Comparison of ENCODE assay signal across 8 mouse cellular contexts in genomic region chr5:64378591-64379275, GRCm38 (mm10).
DNase-seq lines count a peak whose midpoint lies in the region; ATAC-seq and TF ChIP-seq lines count a peak whose summit lies in the region.

No protein-coding gene starts in this region.

- no peak overlapping the region for H3K4me3 ChIP-seq in forebrain, embryonic 16.5 days (replicated peaks; ENCODE audit: low read length)
- no peak overlapping the region for H3K4me3 ChIP-seq in forebrain, embryonic 13.5 days
- H3K4me3 ChIP-seq in limb, embryonic 15.5 days = no peak overlapping the region
- H3K4me3 ChIP-seq in small intestine, adult 2 months (ENCODE audit: low read depth, low read length) = no peak overlapping the region

- H3K4me1 ChIP-seq in forebrain, embryonic 16.5 days (replicated peaks; ENCODE audit: control insufficient read depth, insufficient read depth, low read length) = peaks cover 24% of the 10 kb centered on the region
- H3K4me1 ChIP-seq in forebrain, embryonic 13.5 days = peaks cover 31% of the 10 kb centered on the region
- H3K4me1 ChIP-seq in limb, embryonic 15.5 days = peaks cover 67% of the 10 kb centered on the region
- peaks cover 21% of the 10 kb centered on the region for H3K4me1 ChIP-seq in small intestine, adult 2 months (ENCODE audit: control insufficient read depth, insufficient read depth, insufficient read length, low read length)

- no peaks in the 10 kb centered on the region for H3K27me3 ChIP-seq in forebrain, embryonic 16.5 days (replicated peaks; ENCODE audit: control insufficient read depth, insufficient read depth, low read length)
- H3K27me3 ChIP-seq in forebrain, embryonic 13.5 days = no peaks in the 10 kb centered on the region
- no peaks in the 10 kb centered on the region for H3K27me3 ChIP-seq in limb, embryonic 15.5 days
- H3K27me3 ChIP-seq in small intestine, adult 2 months (ENCODE audit: control insufficient read depth, insufficient read depth, low read length) = no peaks in the 10 kb centered on the region

- H3K4me2 ChIP-seq in forebrain, embryonic 16.5 days (ENCODE audit: low read length) = no peak overlapping the region
- no peak overlapping the region for H3K4me2 ChIP-seq in forebrain, embryonic 13.5 days
- H3K4me2 ChIP-seq in limb, embryonic 15.5 days = no peak overlapping the region

- no peaks in the 10 kb centered on the region for H3K36me3 ChIP-seq in forebrain, embryonic 16.5 days (ENCODE audit: control insufficient read depth, insufficient read depth)
- no peaks in the 10 kb centered on the region for H3K36me3 ChIP-seq in forebrain, embryonic 13.5 days (ENCODE audit: poor library complexity, severe bottlenecking)
- no peaks in the 10 kb centered on the region for H3K36me3 ChIP-seq in limb, embryonic 15.5 days
- no peaks in the 10 kb centered on the region for H3K36me3 ChIP-seq in small intestine, adult 2 months (ENCODE audit: control insufficient read depth, insufficient read depth, low read length)

- no peak overlapping the region for H3K9ac ChIP-seq in forebrain, embryonic 16.5 days (replicated peaks; ENCODE audit: low read depth, low read length)
- H3K9ac ChIP-seq in forebrain, embryonic 13.5 days = no peak overlapping the region
- H3K9ac ChIP-seq in limb, embryonic 15.5 days = no peak overlapping the region

- no peak for ATAC-seq in forebrain, embryonic 16.5 days
- no peak for ATAC-seq in forebrain, embryonic 13.5 days
- ATAC-seq in limb, embryonic 15.5 days (ENCODE audit: insufficient number of reproducible peaks, low FRiP score, low TSS enrichment, low read depth) = no peak

- H3K27ac ChIP-seq in forebrain, embryonic 16.5 days (ENCODE audit: low read length) = 0 out of 2 replicates have a peak overlapping the region, but pooled peaks have one; percentile 33
- no peak overlapping the region for H3K27ac ChIP-seq in forebrain, embryonic 13.5 days
- peak overlapping the region; percentile 66 for H3K27ac ChIP-seq in limb, embryonic 15.5 days
- H3K27ac ChIP-seq in small intestine, adult 2 months (ENCODE audit: insufficient read depth, low read depth, low read length) = 0 out of 2 replicates have a peak overlapping the region, but pooled peaks have one; percentile 25

- DNase-seq in 416B (ENCODE audit: low read depth) = peak; percentile 40
- DNase-seq in heart, adult 9 months (ENCODE audit: low spot score in 2 of 2) = peak; percentile 69 to 79
- no peak for DNase-seq in cerebellum, postnatal 25 days
- no peak for DNase-seq in right cerebral cortex, postnatal 14 days

- no peak for TF ChIP-seq POLR2A in small intestine, adult 2 months (IDR thresholded peaks at IDR 0.05; ENCODE audit: low read depth, low read length)

- TF ChIP-seq CTCF in small intestine, adult 2 months (IDR thresholded peaks at IDR 0.05; ENCODE audit: extremely low read depth, insufficient read length, insufficient replicate concordance, low read depth, low read length) = no peak

- WGBS in forebrain, embryonic 16.5 days = 67% methylated on average over 13 of the region's 13 CpGs
- 73% methylated on average over 13 of the region's 13 CpGs for WGBS in forebrain, embryonic 13.5 days
- WGBS in limb, embryonic 15.5 days = 38% methylated on average over 13 of the region's 13 CpGs
- WGBS in small intestine, adult 2 months = 54% methylated on average over 13 of the region's 13 CpGs

- H3K9me3 ChIP-seq in forebrain, embryonic 16.5 days (ENCODE audit: control insufficient read depth, low read length) = no peaks in the 10 kb centered on the region
- H3K9me3 ChIP-seq in forebrain, embryonic 13.5 days (replicated peaks) = no peaks in the 10 kb centered on the region
- H3K9me3 ChIP-seq in limb, embryonic 15.5 days = no peaks in the 10 kb centered on the region

Comparison
In these comparisons a context has a peak if more than half of its experiments do, and no peak if none do; other contexts are left out.
1. DNase-seq: peak in 416B (single experiment) and heart, adult 9 months (2 of 2); none in cerebellum, postnatal 25 days (0 of 2) and right cerebral cortex, postnatal 14 days (single experiment).